In the genomic region with DNA sequence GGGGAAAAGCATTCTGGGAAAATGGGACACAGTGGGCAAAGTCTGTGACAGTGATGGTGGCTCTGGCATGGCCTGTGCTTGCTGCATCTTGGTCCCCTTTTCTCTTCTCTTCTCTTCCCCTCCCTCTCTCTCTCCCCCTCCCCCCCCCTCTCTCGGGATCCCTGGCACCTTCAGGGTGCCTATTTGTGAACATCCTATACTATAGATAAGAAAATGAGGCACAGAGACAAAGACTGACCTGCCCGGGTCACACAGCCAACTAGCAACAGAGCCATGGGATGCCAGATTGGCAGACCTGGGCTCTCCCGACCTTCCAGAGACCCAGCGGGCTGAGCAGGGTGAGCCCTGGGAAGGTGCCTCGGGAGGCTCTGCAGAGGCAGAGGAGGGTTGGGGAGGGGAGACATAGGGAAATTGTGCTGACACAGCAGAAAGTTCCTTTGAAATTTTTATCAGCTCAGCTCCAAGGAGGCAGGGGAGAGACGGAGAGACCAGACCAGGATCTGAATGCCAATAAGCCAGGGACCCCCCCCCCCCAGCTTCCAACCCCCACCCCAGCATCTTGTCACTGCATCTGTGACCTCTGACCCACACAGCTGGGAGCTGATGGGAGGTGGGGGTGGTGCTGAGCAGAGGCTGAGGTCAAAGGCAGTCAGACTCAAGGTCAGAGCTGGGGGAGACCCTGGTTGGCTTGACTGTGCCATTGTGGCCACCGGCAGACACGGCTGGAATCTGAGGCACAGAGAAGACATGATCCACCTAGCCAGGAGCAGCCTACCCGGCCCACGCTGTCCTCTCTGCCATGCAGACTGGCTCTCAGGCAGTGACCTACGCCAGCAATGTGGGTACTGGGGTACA, we compare ENCODE assay signal across 9 mouse cellular contexts. TPM values are rescaled to one million over a fixed set of nuclear protein-coding genes. Genes with fewer than 3 reads are reported as not detected.
DNase-seq lines count a peak whose midpoint lies in the region; ATAC-seq and TF ChIP-seq lines count a peak whose summit lies in the region.
"Had no signal": no experiment of that assay in that cellular context is flagged by ENCODE, and none has a peak within 500 bp of the region (broad histone marks: within the 10 kb centered on the region; RNA-seq: fewer than 3 reads in every experiment).

No protein-coding gene starts in this region.

- peak overlapping the region; percentile 48; the same call in 1 of the 2 replicates for H3K27ac ChIP-seq in forebrain, embryonic 10.5 days
- no peak overlapping the region; the same call in 1 of the 2 replicates for H3K27ac ChIP-seq in forebrain, postnatal 0 days (ENCODE audit: low read depth, low read length)
- no peak overlapping the region for H3K27ac ChIP-seq in heart, embryonic 12.5 days (ENCODE audit: poor library complexity, severe bottlenecking)

- no peak overlapping the region for H3K9ac ChIP-seq in forebrain, postnatal 0 days
- 0 out of 2 replicates have a peak overlapping the region, but pooled peaks have one; percentile 13 for H3K9ac ChIP-seq in heart, embryonic 12.5 days

- no peaks in the 10 kb centered on the region for H3K9me3 ChIP-seq in forebrain, embryonic 10.5 days
- H3K9me3 ChIP-seq in forebrain, postnatal 0 days (ENCODE audit: low read length): no peaks in the 10 kb centered on the region
- no peaks in the 10 kb centered on the region for H3K9me3 ChIP-seq in heart, embryonic 12.5 days (replicated peaks)

- H3ac ChIP-seq in myocyte (ENCODE audit: control insufficient read depth, insufficient read length): no peak overlapping the region

- no peaks in the 10 kb centered on the region for H3K36me3 ChIP-seq in forebrain, embryonic 10.5 days (replicated peaks)
- H3K36me3 ChIP-seq in forebrain, postnatal 0 days (ENCODE audit: insufficient read depth): peaks cover 8% of the 10 kb centered on the region
- peaks cover 29% of the 10 kb centered on the region for H3K36me3 ChIP-seq in heart, embryonic 12.5 days
- H3K36me3 ChIP-seq in myocyte (ENCODE audit: control insufficient read depth, insufficient read depth): peaks cover 5% of the 10 kb centered on the region

- WGBS in forebrain, embryonic 10.5 days: 54% methylated on average over 11 of the region's 11 CpGs
- 48% methylated on average over 11 of the region's 11 CpGs for WGBS in forebrain, postnatal 0 days
- WGBS in heart, embryonic 12.5 days: 44% methylated on average over 11 of the region's 11 CpGs

- H3K4me2 ChIP-seq in forebrain, postnatal 0 days (ENCODE audit: low read depth): no peak overlapping the region
- no peak overlapping the region for H3K4me2 ChIP-seq in heart, embryonic 12.5 days
- peak overlapping the region; percentile 56 for H3K4me2 ChIP-seq in myocyte (ENCODE audit: low read depth)

- H3K4me1 ChIP-seq in forebrain, embryonic 10.5 days: peaks cover 64% of the 10 kb centered on the region
- peaks cover 10% of the 10 kb centered on the region; the same call in 1 of the 2 replicates for H3K4me1 ChIP-seq in forebrain, postnatal 0 days (ENCODE audit: insufficient read depth)
- H3K4me1 ChIP-seq in heart, embryonic 12.5 days (replicated peaks): peaks cover 69% of the 10 kb centered on the region

- TF ChIP-seq CTCF in forebrain, postnatal 0 days (IDR thresholded peaks at IDR 0.05; ENCODE audit: low read depth): no peak

- H3K4me3 ChIP-seq in forebrain, embryonic 10.5 days: no peak overlapping the region
- no peak overlapping the region for H3K4me3 ChIP-seq in forebrain, postnatal 0 days (ENCODE audit: low read depth, low read length)
- H3K4me3 ChIP-seq in heart, embryonic 12.5 days: no peak overlapping the region
- no peak overlapping the region for H3K4me3 ChIP-seq in myocyte

- DNase-seq in forebrain, embryonic 10.5 days (ENCODE audit: extremely low spot score, low spot score): no peak
- no peak for DNase-seq in forebrain, postnatal 0 days
- peak; percentile 9 for DNase-seq in ovary, postnatal 36 days (ENCODE audit: low spot score)
- no peak for DNase-seq in ovary, adult 18-20 months (ENCODE audit: low spot score)
- DNase-seq in left cerebral cortex, adult 18-20 months (ENCODE audit: low spot score in 2 of 2): no peak
- DNase-seq in urinary bladder, postnatal 25 days (ENCODE audit: low spot score): no peak

- no peak for TF ChIP-seq POLR2A in myocyte (IDR thresholded peaks at IDR 0.05; ENCODE audit: insufficient read length, low read depth)

- H3K27me3 ChIP-seq in forebrain, embryonic 10.5 days (ENCODE audit: poor library complexity, severe bottlenecking): peaks cover 62% of the 10 kb centered on the region
- H3K27me3 ChIP-seq in forebrain, postnatal 0 days (ENCODE audit: insufficient read depth, low read length): no peaks in the 10 kb centered on the region
- no peaks in the 10 kb centered on the region for H3K27me3 ChIP-seq in heart, embryonic 12.5 days (replicated peaks)
- no peaks in the 10 kb centered on the region for H3K27me3 ChIP-seq in myocyte (ENCODE audit: control insufficient read depth, insufficient read depth, insufficient read length)

- H3K79me2 ChIP-seq in myocyte (ENCODE audit: control insufficient read depth, insufficient read depth): peaks cover 84% of the 10 kb centered on the region

- ATAC-seq in forebrain, postnatal 0 days: no peak
- ATAC-seq in heart, embryonic 12.5 days (ENCODE audit: insufficient number of reproducible peaks, low FRiP score): no peak

TF ChIP-seq in myocyte, 11 proteins besides CTCF, POLR2A, EP300 and RAD21:
- no peak for TF ChIP-seq E2F4 (IDR thresholded peaks at IDR 0.05; ENCODE audit: insufficient read depth)
- no peak for TF ChIP-seq CEBPB (IDR thresholded peaks at IDR 0.05; ENCODE audit: insufficient read depth, poor library complexity, severe bottlenecking)
- TF ChIP-seq TCF12 (IDR thresholded peaks at IDR 0.05; ENCODE audit: insufficient read depth, poor library complexity, severe bottlenecking): no peak
- TF ChIP-seq MYOD1 (IDR thresholded peaks at IDR 0.05; ENCODE audit: control insufficient read depth in 1 of 3, insufficient read length in 2 of 3, low read depth in 2 of 3): no peak
- TF ChIP-seq MAX (IDR thresholded peaks at IDR 0.05; ENCODE audit: low read depth): no peak
- TF ChIP-seq SRF (IDR thresholded peaks at IDR 0.05; ENCODE audit: control insufficient read depth, insufficient read length, low read depth): no peak
- no peak for TF ChIP-seq POLR2AphosphoS2 (IDR thresholded peaks at IDR 0.05; ENCODE audit: insufficient read length, low read depth)
- TF ChIP-seq USF1 (IDR thresholded peaks at IDR 0.05; ENCODE audit: low read depth): no peak
- TF ChIP-seq REST (IDR thresholded peaks at IDR 0.05; ENCODE audit: insufficient read depth, insufficient read length): no peak
- no peak for TF ChIP-seq MYOG (IDR thresholded peaks at IDR 0.05; ENCODE audit: control insufficient read depth in 1 of 3, insufficient read depth in 1 of 3, insufficient read length in 2 of 3, low read depth in 2 of 3)
- no peak for TF ChIP-seq TCF3 (IDR thresholded peaks at IDR 0.05; ENCODE audit: insufficient read length, low read depth)
TF ChIP-seq in myocyte: peak in this region for 0.

RNA-seq across cellular contexts. Expression of a gene that starts 25.6 kb away (rescaled TPM):
- polyA plus RNA-seq in forebrain, embryonic 10.5 days (2016; fragmentation: Nextera tagmentation; extraction: Ambion mirVana): 1.6 and 1.9 TPM in 2 replicates
- 0.77 and 1.3 TPM in 2 replicates for total RNA-seq in forebrain, postnatal 0 days (2014; rRNA removed)
- 1.7 TPM in 2 replicates for polyA plus RNA-seq in forebrain, postnatal 0 days (2015; fragmentation: Nextera tagmentation; extraction: Ambion mirVana)
- polyA plus RNA-seq in heart, embryonic 12.5 days (2016; fragmentation: Nextera tagmentation; extraction: Ambion mirVana): 2.9 and 4.3 TPM in 2 replicates
- polyA plus RNA-seq in myocyte (2012; fragmentation: generic; extraction: Trizol): 0.30 TPM
- total RNA-seq in left cerebral cortex, adult 18-20 months (2021): 1 to 10 TPM; 1.1 to 1.2 TPM

RNA-seq across cellular contexts. Expression of a gene that starts 29.6 kb away (rescaled TPM):
- 0.78 and 1.4 TPM in 2 replicates for polyA plus RNA-seq in forebrain, embryonic 10.5 days (2016; fragmentation: Nextera tagmentation; extraction: Ambion mirVana)
- total RNA-seq in forebrain, postnatal 0 days (2014; rRNA removed): 5.8 and 16.6 TPM in 2 replicates
- polyA plus RNA-seq in forebrain, postnatal 0 days (2015; fragmentation: Nextera tagmentation; extraction: Ambion mirVana): 1.9 and 3.7 TPM in 2 replicates
- 1.2 and 1.8 TPM in 2 replicates for polyA plus RNA-seq in heart, embryonic 12.5 days (2016; fragmentation: Nextera tagmentation; extraction: Ambion mirVana)
- polyA plus RNA-seq in myocyte (2012; fragmentation: generic; extraction: Trizol): 0.73 TPM
- 1 to 10 TPM; 2.7 to 2.8 TPM for total RNA-seq in left cerebral cortex, adult 18-20 months (2021)
- total RNA-seq: common myeloid progenitor, adult 5-6 weeks had no signal

RNA-seq across cellular contexts. Expression of a gene that starts 34.2 kb away (rescaled TPM):
- 2.6 and 3.1 TPM in 2 replicates for polyA plus RNA-seq in forebrain, embryonic 10.5 days (2016; fragmentation: Nextera tagmentation; extraction: Ambion mirVana)
- 2.5 and 3.3 TPM in 2 replicates for total RNA-seq in forebrain, postnatal 0 days (2014; rRNA removed)
- 5.0 and 7.3 TPM in 2 replicates for polyA plus RNA-seq in forebrain, postnatal 0 days (2015; fragmentation: Nextera tagmentation; extraction: Ambion mirVana)
- polyA plus RNA-seq in heart, embryonic 12.5 days (2016; fragmentation: Nextera tagmentation; extraction: Ambion mirVana): 1.9 and 2.2 TPM in 2 replicates
- 1.7 TPM for polyA plus RNA-seq in myocyte (2012; fragmentation: generic; extraction: Trizol)
- total RNA-seq in left cerebral cortex, adult 18-20 months (2021): 1 to 10 TPM; 3.1 to 3.8 TPM

RNA-seq across cellular contexts. Expression of a gene that starts 34.2 kb away (rescaled TPM):
- polyA plus RNA-seq in forebrain, embryonic 10.5 days (2016; fragmentation: Nextera tagmentation; extraction: Ambion mirVana): 96.8 and 97.9 TPM in 2 replicates
- total RNA-seq in forebrain, postnatal 0 days (2014; rRNA removed): 126 and 139 TPM in 2 replicates
- 111 and 125 TPM in 2 replicates for polyA plus RNA-seq in forebrain, postnatal 0 days (2015; fragmentation: Nextera tagmentation; extraction: Ambion mirVana)
- 66.7 and 66.9 TPM in 2 replicates for polyA plus RNA-seq in heart, embryonic 12.5 days (2016; fragmentation: Nextera tagmentation; extraction: Ambion mirVana)
- 103 TPM for polyA plus RNA-seq in myocyte (2012; fragmentation: generic; extraction: Trizol)
- 10 to 100 TPM; 87.4 to 97.6 TPM for total RNA-seq in left cerebral cortex, adult 18-20 months (2021)

RNA-seq across cellular contexts. Expression of a gene that starts 37.0 kb away (rescaled TPM):
- polyA plus RNA-seq in forebrain, embryonic 10.5 days (2016; fragmentation: Nextera tagmentation; extraction: Ambion mirVana): 7.3 and 8.6 TPM in 2 replicates
- 9.0 and 14.5 TPM in 2 replicates for total RNA-seq in forebrain, postnatal 0 days (2014; rRNA removed)
- 14.8 and 23.1 TPM in 2 replicates for polyA plus RNA-seq in forebrain, postnatal 0 days (2015; fragmentation: Nextera tagmentation; extraction: Ambion mirVana)
- polyA plus RNA-seq in heart, embryonic 12.5 days (2016; fragmentation: Nextera tagmentation; extraction: Ambion mirVana): 39.3 and 40.7 TPM in 2 replicates
- 115 TPM for polyA plus RNA-seq in myocyte (2012; fragmentation: generic; extraction: Trizol)
- total RNA-seq in left cerebral cortex, adult 18-20 months (2021): 10 to 100 TPM; 84.7 to 91.7 TPM
